Mouse (Mus musculus): Measurements from ENCODE around the gene Fam208a.

DNA sequence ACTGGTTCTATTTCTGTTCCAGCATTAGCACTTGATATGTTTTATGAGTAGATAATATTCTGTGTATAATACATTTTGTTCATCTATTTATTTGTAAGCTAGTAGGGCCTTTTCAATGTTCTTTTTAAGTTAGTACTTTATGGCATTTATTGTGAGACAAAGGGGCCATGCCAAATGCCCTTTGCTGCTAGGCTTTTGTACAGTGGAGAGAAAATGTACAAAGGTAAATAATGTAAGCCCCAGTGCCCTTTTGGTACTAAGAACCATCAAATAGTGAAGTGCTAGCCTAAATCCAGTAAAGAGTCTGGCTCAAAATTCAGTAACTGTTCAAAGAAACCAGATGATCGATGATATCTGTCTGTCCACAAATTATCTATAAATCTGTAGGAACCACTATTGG lies 6.3 kb upstream of the Fam208a start:
- TF ChIP-seq CTCF (IDR thresholded peaks at IDR 0.05; ENCODE audit: extremely low read depth, insufficient read depth, insufficient read length, insufficient replicate concordance) (no peak), POLR2A (IDR thresholded peaks at IDR 0.05; ENCODE audit: low read depth, low read length) (no peak)

All from spleen, adult 2 months (tissue).